Mouse (Mus musculus): ENCODE results near the gene Ndufaf8. TPM values are rescaled to one million over a fixed set of nuclear protein-coding genes. Genes with fewer than 3 reads are reported as not detected.
A peak's percentile ranks its signal among the peaks of the same experiment; 100 is the strongest.

The Ndufaf8 gene
- polyA plus RNA-seq, 1 experiment from 2014 or later, result 52.1 TPM

DNA sequence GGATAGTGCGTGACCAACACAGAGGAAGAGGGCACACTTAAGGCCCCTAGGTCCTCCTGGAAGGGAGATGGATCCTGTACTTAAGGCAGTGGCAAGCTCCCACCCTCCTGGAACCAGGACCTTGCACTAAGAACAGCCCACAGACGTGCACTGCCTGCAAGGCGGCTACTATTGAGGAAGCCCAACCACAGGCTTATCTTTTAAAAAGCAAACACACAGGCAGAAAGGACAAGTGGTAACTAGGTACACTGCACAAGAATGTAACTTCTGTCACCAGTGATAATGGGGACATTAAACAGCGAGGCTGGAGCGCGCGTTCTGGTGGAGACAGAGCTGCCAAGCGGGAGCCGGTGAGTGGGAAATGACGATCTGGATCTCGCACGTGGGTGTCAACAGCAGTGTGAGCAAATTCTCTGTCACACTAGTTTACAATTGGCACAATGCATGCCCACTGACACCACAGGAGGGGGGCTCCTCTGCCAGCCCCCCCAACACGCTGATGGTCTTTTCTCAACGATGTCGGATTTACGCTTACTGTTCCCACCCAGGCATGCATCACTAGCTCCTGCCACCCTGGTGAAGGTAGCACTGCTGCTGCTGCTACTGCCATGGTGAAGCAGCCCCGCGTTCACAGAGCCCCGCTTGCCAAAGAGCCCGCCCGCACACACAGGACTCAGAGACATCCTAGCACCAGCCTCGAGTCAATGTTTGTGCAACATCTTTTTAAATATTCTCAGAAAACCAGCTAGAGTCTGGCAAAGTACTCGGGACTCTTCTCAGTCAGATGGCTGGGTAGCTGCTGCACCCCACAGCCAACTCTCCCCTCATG is 38.3 kb downstream of the Ndufaf8 start:
- Histone ChIP-seq H3K4me3 (replicated peaks) (0 out of 2 replicates have a peak overlapping the region, but pooled peaks have one; percentile 22), H3K36me3 (peaks cover 67% of the 10 kb centered on the region), H3K4me1 (replicated peaks) (peaks cover 67% of the 10 kb centered on the region), H3K27me3 (no peaks in the 10 kb centered on the region), H3K4me2 (peak overlapping the region; percentile 51), H3K9ac (peak overlapping the region; percentile 50), H3K9me3 (replicated peaks) (no peaks in the 10 kb centered on the region), H3K27ac (peak overlapping the region; percentile 73)
- ATAC-seq (ENCODE audit: low read depth), result peak; percentile 86
- WGBS (ENCODE audit: insufficient replicate concordance), result 33% methylated on average over 23 of the region's 23 CpGs
- peak; percentile 45 for DNase-seq

DNA sequence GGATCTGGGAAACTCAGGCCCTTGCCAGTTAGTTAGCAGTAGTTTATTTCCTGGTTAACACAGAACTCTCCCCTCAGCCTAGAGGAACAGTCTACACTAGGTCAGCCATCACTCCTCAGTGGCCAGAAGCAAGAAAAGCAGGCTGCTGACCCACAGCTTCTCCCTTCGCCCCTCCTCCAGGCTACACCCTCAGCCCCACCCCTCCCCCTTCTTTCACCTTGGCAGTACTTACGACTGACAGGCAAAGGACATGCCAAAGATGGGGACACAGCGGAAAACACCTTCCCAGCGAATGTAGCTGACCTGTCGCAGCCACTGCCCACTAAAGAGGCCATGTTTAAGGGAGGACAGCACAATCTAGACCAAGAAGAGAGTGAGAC is 38.9 kb downstream of the Ndufaf8 start:
- WGBS (ENCODE audit: insufficient replicate concordance), result 46% methylated on average over 5 of the region's 5 CpGs
- Histone ChIP-seq H3K9ac (peak overlapping the region; percentile 50), H3K27me3 (no peaks in the 10 kb centered on the region), H3K36me3 (peaks cover 61% of the 10 kb centered on the region), H3K9me3 (replicated peaks) (no peaks in the 10 kb centered on the region), H3K4me2 (peak overlapping the region; percentile 51), H3K4me3 (replicated peaks) (0 out of 2 replicates have a peak overlapping the region, but pooled peaks have one; percentile 22), H3K4me1 (replicated peaks) (peaks cover 73% of the 10 kb centered on the region), H3K27ac (peak overlapping the region; percentile 73)
- no peak for DNase-seq
- ATAC-seq (ENCODE audit: low read depth), result no peak

DNA sequence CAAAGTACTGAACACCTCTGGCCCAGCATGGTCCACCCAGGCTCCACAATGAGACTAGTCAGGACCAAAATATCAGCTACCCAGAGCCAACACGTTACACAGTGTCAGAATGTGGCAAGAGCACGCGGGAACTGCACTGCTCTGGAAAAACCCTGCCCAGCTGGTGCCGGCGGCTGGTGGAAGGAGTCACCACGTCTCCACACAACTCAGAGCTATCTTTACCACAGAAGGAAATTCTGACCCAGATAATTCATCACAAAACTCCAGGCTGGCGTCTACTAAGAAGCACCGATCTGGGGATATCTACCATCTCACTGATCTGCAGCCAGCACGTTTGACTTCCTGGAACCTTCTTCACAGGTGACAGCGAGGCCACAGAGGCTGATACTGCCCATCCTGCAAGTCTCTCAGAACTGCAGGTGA is 40.6 kb downstream of the Ndufaf8 start:
- H3K36me3 ChIP-seq, result peaks cover 54% of the 10 kb centered on the region
- H3K4me2 ChIP-seq, result no peak overlapping the region
- peak overlapping the region; percentile 31 for H3K9ac ChIP-seq
- H3K9me3 ChIP-seq (replicated peaks), result no peaks in the 10 kb centered on the region
- H3K27me3 ChIP-seq, result no peaks in the 10 kb centered on the region
- DNase-seq, result no peak
- H3K4me1 ChIP-seq (replicated peaks), result peaks cover 86% of the 10 kb centered on the region
- no peak overlapping the region for H3K4me3 ChIP-seq (replicated peaks)
- ATAC-seq (ENCODE audit: low read depth), result 0 out of 2 replicates have a peak, but pooled peaks have one; percentile 1
- 13% methylated on average over 10 of the region's 10 CpGs for WGBS (ENCODE audit: insufficient replicate concordance)
- H3K27ac ChIP-seq, result 0 out of 2 replicates have a peak overlapping the region, but pooled peaks have one; percentile 9

DNA sequence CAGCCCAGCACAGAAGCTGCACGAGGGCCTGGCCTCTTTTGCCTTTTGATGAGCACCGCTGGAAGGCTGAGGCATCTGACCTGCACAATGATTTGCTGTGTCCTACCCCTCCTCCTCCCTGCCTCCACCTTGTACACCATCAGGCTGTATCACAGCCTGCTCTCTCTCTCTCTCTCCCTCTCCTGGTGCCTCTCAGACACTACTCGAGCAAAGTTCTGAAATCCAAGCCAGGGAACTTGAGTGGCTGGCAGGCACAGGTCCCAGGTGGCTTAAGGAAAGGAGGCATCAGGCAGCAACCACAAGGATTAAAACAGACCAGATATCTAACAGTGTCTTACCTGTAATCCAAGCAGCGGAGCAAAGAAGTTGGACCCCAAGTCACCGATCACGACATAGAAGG is 41.5 kb downstream of the Ndufaf8 start:
- DNase-seq (no peak), ATAC-seq (ENCODE audit: low read depth) (no peak)
- Histone ChIP-seq H3K27me3 (no peaks in the 10 kb centered on the region), H3K4me2 (no peak overlapping the region), H3K4me3 (replicated peaks) (no peak overlapping the region), H3K9ac (no peak overlapping the region), H3K27ac (no peak overlapping the region), H3K36me3 (peaks cover 50% of the 10 kb centered on the region), H3K4me1 (replicated peaks) (peaks cover 87% of the 10 kb centered on the region), H3K9me3 (replicated peaks) (no peaks in the 10 kb centered on the region)
- 76% methylated on average over 6 of the region's 6 CpGs for WGBS (ENCODE audit: insufficient replicate concordance)

DNA sequence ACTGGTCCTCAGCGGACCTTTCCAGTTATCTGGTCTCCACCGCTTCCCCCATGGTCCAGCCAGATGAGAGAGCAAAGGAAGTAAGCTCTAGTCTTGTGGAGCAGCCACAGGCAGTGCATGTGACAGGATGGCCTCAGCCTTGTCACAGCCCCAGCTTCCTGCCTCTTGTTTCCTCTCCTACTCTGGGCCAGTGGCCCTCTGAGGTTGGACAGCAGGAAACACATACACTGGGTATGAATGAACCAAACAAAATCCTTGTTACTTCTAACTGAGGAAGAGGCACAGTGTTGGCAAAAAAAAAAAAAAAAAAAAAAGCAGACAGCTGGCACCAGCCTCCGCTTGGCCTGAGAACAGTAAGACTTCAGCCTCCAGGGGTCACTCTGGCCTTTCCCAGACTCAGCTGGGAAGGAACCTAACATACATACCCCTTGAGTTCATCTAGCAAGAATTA is 43.9 kb downstream of the Ndufaf8 start:
- H3K9ac ChIP-seq, result 0 out of 2 replicates have a peak overlapping the region, but pooled peaks have one; percentile 26
- H3K4me3 ChIP-seq (replicated peaks), result no peak overlapping the region
- H3K36me3 ChIP-seq, result peaks cover 56% of the 10 kb centered on the region
- 51% methylated on average over 3 of the region's 3 CpGs for WGBS (ENCODE audit: insufficient replicate concordance)
- no peaks in the 10 kb centered on the region for H3K27me3 ChIP-seq
- ATAC-seq (ENCODE audit: low read depth) (peak; percentile 63), DNase-seq (no peak)
- H3K4me1 ChIP-seq (replicated peaks), result peaks cover 82% of the 10 kb centered on the region
- H3K27ac ChIP-seq, result peak overlapping the region; percentile 77
- no peaks in the 10 kb centered on the region for H3K9me3 ChIP-seq (replicated peaks)
- 0 out of 2 replicates have a peak overlapping the region, but pooled peaks have one; percentile 8 for H3K4me2 ChIP-seq

DNA sequence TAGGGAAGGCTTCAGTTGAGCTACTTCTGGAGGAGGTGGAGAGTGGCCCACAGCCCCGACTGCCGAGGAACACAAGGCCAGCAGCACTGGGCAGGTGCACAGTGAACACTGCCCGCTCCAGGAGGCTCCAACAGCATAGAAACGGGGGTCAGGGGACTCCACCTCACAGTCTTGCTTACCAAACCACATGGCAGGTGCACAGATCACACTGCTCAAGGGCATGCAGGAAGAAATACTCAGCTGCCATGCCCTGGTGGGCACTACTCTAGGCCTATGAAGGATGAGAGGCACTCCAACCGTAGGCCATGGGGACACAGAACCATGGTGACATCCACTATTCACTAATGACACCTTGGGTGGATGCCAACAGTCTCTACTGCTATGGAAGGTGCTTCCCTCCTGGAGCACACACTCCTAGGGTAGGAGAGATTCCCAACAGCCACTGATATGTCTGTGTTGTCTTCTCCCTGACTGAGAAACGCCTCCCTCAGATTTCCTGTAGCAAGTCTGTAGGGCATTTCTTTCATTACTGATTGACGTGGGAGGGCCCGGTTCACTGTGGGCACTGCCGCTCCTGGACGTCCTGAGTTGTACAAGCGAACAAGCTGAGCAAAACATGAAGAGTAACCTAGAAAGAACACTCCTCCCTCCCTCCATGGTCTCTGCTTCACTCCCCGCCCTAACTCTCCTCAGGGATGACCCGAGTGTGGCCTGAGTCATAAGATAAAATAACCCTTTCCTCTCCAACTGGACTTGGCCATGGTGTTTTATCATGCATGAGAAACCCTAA is 45.2 kb downstream of the Ndufaf8 start:
- H3K9me3 ChIP-seq (replicated peaks), result no peaks in the 10 kb centered on the region
- H3K4me1 ChIP-seq (replicated peaks), result peaks cover 80% of the 10 kb centered on the region
- H3K27me3 ChIP-seq, result no peaks in the 10 kb centered on the region
- 59% methylated on average over 13 of the region's 13 CpGs for WGBS (ENCODE audit: insufficient replicate concordance)
- H3K9ac ChIP-seq, result 0 out of 2 replicates have a peak overlapping the region, but pooled peaks have one; percentile 9
- DNase-seq (no peak), ATAC-seq (ENCODE audit: low read depth) (no peak)
- H3K4me2 ChIP-seq, result no peak overlapping the region
- peaks cover 53% of the 10 kb centered on the region for H3K36me3 ChIP-seq
- H3K4me3 ChIP-seq (replicated peaks), result no peak overlapping the region
- H3K27ac ChIP-seq, result peak overlapping the region; percentile 63

DNA sequence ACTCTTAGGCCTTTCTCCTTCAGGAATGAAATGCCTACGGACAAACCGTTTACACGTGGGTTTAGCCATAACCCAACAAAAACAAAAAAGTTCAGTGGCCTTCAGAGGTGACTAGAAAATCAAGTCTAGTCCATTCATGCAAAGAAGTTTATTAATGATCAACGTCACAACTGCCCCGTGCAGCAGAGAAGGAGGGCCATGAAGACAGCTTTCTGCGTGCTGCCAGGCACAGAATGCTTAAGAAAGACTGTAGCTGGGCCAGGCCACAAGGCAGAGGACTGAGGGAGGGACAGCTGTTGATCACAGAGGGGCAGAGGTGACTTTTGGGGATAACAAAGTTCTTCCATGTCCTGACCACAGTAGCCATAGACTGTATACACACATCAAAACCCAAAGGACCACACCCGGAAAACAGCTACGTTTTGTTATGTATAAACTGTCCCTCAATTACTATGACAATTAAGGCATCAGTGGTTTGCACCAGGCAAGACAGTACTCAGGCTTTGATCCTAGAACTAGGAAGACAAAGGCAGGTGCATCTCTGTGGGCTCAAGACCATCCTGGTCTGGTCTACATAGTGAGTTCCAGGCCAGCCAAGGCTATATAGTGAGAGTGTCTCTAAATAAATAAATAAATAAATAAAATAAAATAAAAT is 49.6 kb downstream of the Ndufaf8 start:
- ATAC-seq (ENCODE audit: low read depth) (no peak), DNase-seq (no peak)
- Histone ChIP-seq H3K27ac (no peak overlapping the region), H3K4me3 (replicated peaks) (no peak overlapping the region), H3K4me2 (no peak overlapping the region), H3K36me3 (peaks cover 36% of the 10 kb centered on the region), H3K27me3 (no peaks in the 10 kb centered on the region), H3K9me3 (replicated peaks) (no peaks in the 10 kb centered on the region), H3K9ac (no peak overlapping the region), H3K4me1 (replicated peaks) (peaks cover 71% of the 10 kb centered on the region)
- 78% methylated on average over 8 of the region's 8 CpGs for WGBS (ENCODE audit: insufficient replicate concordance)

DNA sequence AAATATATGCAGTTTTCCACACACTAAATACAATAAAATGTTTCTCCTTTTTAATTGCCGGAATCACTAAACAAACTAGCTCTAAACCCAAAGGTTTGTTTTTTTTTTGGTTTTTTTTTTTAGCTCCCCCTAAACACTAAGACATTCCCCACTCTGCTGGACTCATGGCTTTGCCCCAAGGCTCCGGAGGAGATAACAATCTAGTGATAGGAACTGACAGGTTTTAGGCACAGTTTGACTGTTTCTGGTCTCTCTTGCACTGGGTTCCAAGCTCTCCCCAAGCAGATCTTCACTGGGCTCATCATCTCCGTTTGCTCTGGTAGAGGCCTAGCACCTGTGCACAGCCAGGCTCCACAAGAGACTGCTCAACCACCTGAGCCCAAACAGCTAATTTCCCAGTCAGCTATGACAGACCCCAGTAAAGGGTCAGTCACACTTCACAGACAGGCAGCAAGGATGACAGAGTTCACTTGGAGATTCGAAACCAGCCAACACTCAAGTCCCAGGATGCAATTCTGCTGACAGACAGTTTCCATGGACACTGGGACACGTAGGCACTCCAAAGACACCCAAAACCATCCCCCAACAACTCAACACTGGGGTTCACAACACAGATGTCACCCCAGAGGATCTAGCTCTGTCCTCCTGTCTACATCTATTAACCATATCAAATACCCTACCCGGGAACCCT is 50.9 kb downstream of the Ndufaf8 start:
- Histone ChIP-seq H3K9me3 (replicated peaks) (no peaks in the 10 kb centered on the region), H3K27ac (peak overlapping the region; percentile 81; the same call in 1 of the 2 replicates), H3K4me1 (replicated peaks) (peaks cover 58% of the 10 kb centered on the region), H3K27me3 (no peaks in the 10 kb centered on the region), H3K4me3 (replicated peaks) (peak overlapping the region; percentile 81), H3K9ac (peak overlapping the region; percentile 86), H3K4me2 (peak overlapping the region; percentile 89), H3K36me3 (peaks cover 28% of the 10 kb centered on the region; the same call in 1 of the 2 replicates)
- no peak for ATAC-seq (ENCODE audit: low read depth)
- no peak for DNase-seq
- 23% methylated on average over 6 of the region's 6 CpGs for whole genome bisulfite sequencing (ENCODE audit: insufficient replicate concordance)

Measured in liver, embryonic 13.5 days (tissue).